Mouse (Mus musculus): ENCODE data around the gene Nmt1. TPM values are rescaled to one million over a fixed set of nuclear protein-coding genes. Genes with fewer than 3 reads are reported as not detected.

Gene Nmt1
- total RNA-seq, 2 experiments from 2014 or later = 61.0 to 62.1 TPM

- DNase-seq = no peak
- intact Hi-C loops (cut with DNase I) = no loop called here
These were observed 9.0 kb downstream of the Nmt1 start for GRCm38 (mm10) chr11:103036881-103037465.

- intact Hi-C loops (cut with DNase I) = no loop called here
- DNase-seq = no peak
These were observed 10.0 kb downstream of the Nmt1 start for GRCm38 (mm10) chr11:103038037-103038436.

- DNase-seq = no peak
- intact Hi-C loops (cut with DNase I) = no loop called here
These were observed 14.8 kb downstream of the Nmt1 start for GRCm38 (mm10) chr11:103042828-103043227.

- no peak for DNase-seq
- intact Hi-C loops (cut with DNase I) = no loop called here
These were observed 16.0 kb downstream of the Nmt1 start for GRCm38 (mm10) chr11:103043982-103044381.

GRCm38 (mm10) chr11:103046286-103046685, 18.3 kb downstream of the Nmt1 start:
- no peak for DNase-seq

GRCm38 (mm10) chr11:103049611-103050010, 21.6 kb downstream of the Nmt1 start:
- intact Hi-C loops (cut with DNase I) = no loop called here
- no peak for DNase-seq

More at GRCm38 (mm10) chr11:103046286-103046685, 18.3 kb downstream of the Nmt1 start:
- intact Hi-C loops (cut with DNase I) = no loop called here

- intact Hi-C loops (cut with DNase I) = no loop called here
These were observed 22.2 kb downstream of the Nmt1 start for GRCm38 (mm10) chr11:103050153-103050552.

GRCm38 (mm10) chr11:103051249-103051691, 23.3 kb downstream of the Nmt1 start:
- peak; percentile 73 to 77 for DNase-seq
- intact Hi-C loops (cut with DNase I) = no loop called here

More at GRCm38 (mm10) chr11:103050153-103050552, 22.2 kb downstream of the Nmt1 start:
- DNase-seq = peak in 1 of 2 experiments; percentile 53

- no peak for DNase-seq
- intact Hi-C loops (cut with DNase I) = loop anchor here (2.0 kb wide), 1 partner anchor 151 kb away; the partner anchor contains the start of gene Gfap
These were observed 24.1 kb downstream of the Nmt1 start for GRCm38 (mm10) chr11:103052078-103052477.

- DNase-seq = no peak
- intact Hi-C loops (cut with DNase I) = loop anchor here (2.0 kb wide), 2 partner anchors 53 to 153 kb away; partner anchors contain the start of gene Gfap
These were observed 25.4 kb downstream of the Nmt1 start for GRCm38 (mm10) chr11:103053191-103054076.

- intact Hi-C loops (cut with DNase I) = loop anchor here (2.0 kb wide), 1 partner anchor 54 kb away; no protein-coding TSS in a partner anchor
- peak; percentile 76 to 86 for DNase-seq
These were observed 26.8 kb downstream of the Nmt1 start for GRCm38 (mm10) chr11:103054798-103055197.

- intact Hi-C loops (cut with DNase I) = no loop called here
- no peak for DNase-seq
These were observed 28.6 kb downstream of the Nmt1 start for GRCm38 (mm10) chr11:103056636-103057035.

GRCm38 (mm10) chr11:103058499-103059085, 30.6 kb downstream of the Nmt1 start:
- intact Hi-C loops (cut with DNase I) = no loop called here
- DNase-seq = no peak

- intact Hi-C loops (cut with DNase I) = no loop called here
- no peak for DNase-seq
These were observed 38.4 kb downstream of the Nmt1 start for GRCm38 (mm10) chr11:103066191-103067050.

GRCm38 (mm10) chr11:103067051-103067361, 39.0 kb downstream of the Nmt1 start:
- DNase-seq = no peak
- intact Hi-C loops (cut with DNase I) = no loop called here

- DNase-seq = peak; percentile 66 to 74
- intact Hi-C loops (cut with DNase I) = no loop called here
These were observed 39.5 kb downstream of the Nmt1 start for GRCm38 (mm10) chr11:103067457-103068001.

GRCm38 (mm10) chr11:103068272-103068671, 40.3 kb downstream of the Nmt1 start:
- intact Hi-C loops (cut with DNase I) = no loop called here

GRCm38 (mm10) chr11:103068884-103069283, 40.9 kb downstream of the Nmt1 start:
- intact Hi-C loops (cut with DNase I) = no loop called here

More at GRCm38 (mm10) chr11:103068272-103068671, 40.3 kb downstream of the Nmt1 start:
- DNase-seq = no peak

GRCm38 (mm10) chr11:103069731-103070130, 41.7 kb downstream of the Nmt1 start:
- DNase-seq = no peak
- intact Hi-C loops (cut with DNase I) = no loop called here

More at GRCm38 (mm10) chr11:103068884-103069283, 40.9 kb downstream of the Nmt1 start:
- no peak for DNase-seq

All from heart, postnatal 14 days (tissue).